Mouse (Mus musculus) CH12.LX (cell line): Measurements from ENCODE around the gene Ankrd11.
A peak's percentile ranks its signal among the peaks of the same experiment; 100 is the strongest.

ENCODE experiments used
- CHD1 ChIP-seq: IDR thresholded peaks from 2 replicates; pipeline ENCODE4 v1.6.1; 2012; ENCODE audit warnings: low read depth, low read length, improper control_type of control experiment, inconsistent platforms
- CTCF ChIP-seq, 2 experiments: IDR thresholded peaks in 1 of 2; conservative IDR thresholded peaks in 1 of 2; 2 replicates each; pipeline ENCODE4 v1.5.1; 2011 to 2012; ENCODE audit warnings: low read depth in 2 of 2, low read length in 2 of 2, improper control_type of control experiment in 1 of 2, inconsistent platforms in 1 of 2, mild to moderate bottlenecking in 1 of 2, moderate library complexity in 1 of 2
- IRF4 ChIP-seq: IDR thresholded peaks from 2 replicates; pipeline ENCODE4 v1.6.1; 2014; ENCODE audit warnings: low read depth, mild to moderate bottlenecking, inconsistent platforms, low read length, improper control_type of control experiment
- POLR2A ChIP-seq: IDR thresholded peaks from 2 replicates; pipeline ENCODE4 v1.6.1; 2011; ENCODE audit warnings: low read depth, mild to moderate bottlenecking, improper control_type of control experiment, low read length
- RCOR1 ChIP-seq: conservative IDR thresholded peaks from 2 replicates; pipeline ENCODE4 v1.6.1; 2012; ENCODE audit warnings: low read depth, mild to moderate bottlenecking, inconsistent platforms, low read length, improper control_type of control experiment
- USF1 ChIP-seq: IDR thresholded peaks from 2 replicates; pipeline ENCODE4 v1.6.1; 2014; ENCODE audit warnings: low read depth, mild to moderate bottlenecking, inconsistent platforms, low read length, improper control_type of control experiment

DNA sequence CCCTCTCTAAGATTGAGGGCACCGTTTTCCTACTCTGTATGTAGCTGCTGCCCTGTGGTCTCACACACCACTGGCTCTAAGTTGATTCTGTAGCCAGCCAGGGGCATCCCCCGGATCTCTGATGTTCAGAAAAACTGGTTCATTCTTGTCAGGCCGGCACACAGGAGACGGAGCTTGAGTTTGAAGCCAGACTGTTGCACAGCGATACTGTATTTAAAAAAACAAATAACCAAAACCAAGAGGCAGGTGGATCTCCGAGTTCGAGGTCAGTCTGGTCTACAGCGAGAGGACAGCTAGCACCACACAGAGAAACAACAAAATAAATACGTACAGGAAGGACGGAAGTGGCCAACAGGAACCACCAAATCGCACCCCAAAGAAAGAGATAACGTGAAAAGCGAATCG lies 22.7 kb upstream of the Ankrd11 start:
- TF ChIP-seq CHD1 (peak; percentile 79; the same call in 1 of the 2 replicates), RCOR1 (no peak), USF1 (no peak), POLR2A (no peak), IRF4 (no peak), CTCF (conservative IDR thresholded peaks at IDR 0.05 in 1 of 2, IDR thresholded peaks at IDR 0.05 in 1 of 2; ENCODE audit: low read depth in 2 of 2, low read length in 2 of 2) (no peak)
